Mouse (Mus musculus) embryonic facial prominence, embryonic 15.5 days (tissue): ENCODE data around the gene Fabp2. TPM values are rescaled to one million over a fixed set of nuclear protein-coding genes. Genes with fewer than 3 reads are reported as not detected.
A peak's percentile ranks its signal among the peaks of the same experiment; 100 is the strongest.

Source experiments
- ATAC-seq: fragments of 200-750 bp; cut with Nextera tagmentation; 2 replicates; pipeline ENCODE4 v1.8.0; 2017; ENCODE audit warnings: low read depth, moderate TSS enrichment; ENCODE audit not compliant: insufficient number of reproducible peaks, low FRiP score, low TSS enrichment
- H3K27ac ChIP-seq: fragments of 300-500 bp; sonication (generic); replicated peaks from 2 replicates; pipeline ENCODE4 v1.5.1; 2015; ENCODE audit warnings: mild to moderate bottlenecking, inconsistent platforms
- H3K27me3 ChIP-seq: fragments of 300-500 bp; sonication (generic); 2 replicates; pipeline ENCODE4 v1.6.1; 2015; ENCODE audit warnings: inconsistent platforms
- H3K36me3 ChIP-seq: fragments of 300-500 bp; sonication (generic); 2 replicates; pipeline ENCODE4 v1.6.1; 2015; ENCODE audit warnings: mild to moderate bottlenecking, inconsistent platforms
- H3K4me1 ChIP-seq: fragments of 300-500 bp; sonication (generic); 2 replicates; pipeline ENCODE4 v1.6.1; 2015; ENCODE audit warnings: inconsistent platforms
- H3K4me2 ChIP-seq: fragments of 300-500 bp; sonication (generic); replicated peaks from 2 replicates; pipeline ENCODE4 v1.6.1; 2015; ENCODE audit warnings: mild to moderate bottlenecking, inconsistent platforms
- H3K4me3 ChIP-seq: fragments of 300-500 bp; sonication (generic); replicated peaks from 2 replicates; pipeline ENCODE4 v1.5.1; 2015; ENCODE audit warnings: mild to moderate bottlenecking, inconsistent platforms
- H3K9ac ChIP-seq: fragments of 300-500 bp; sonication (generic); 2 replicates; pipeline ENCODE4 v1.6.1; 2015; ENCODE audit warnings: inconsistent platforms
- H3K9me3 ChIP-seq: fragments of 300-500 bp; sonication (generic); replicated peaks from 2 replicates; pipeline ENCODE4 v1.6.1; 2016; ENCODE audit warnings: inconsistent platforms
- WGBS: fragments of 180-500 bp; shearing (Covaris S2); methylation state at CpG from one replicate; pipeline ENCODE4 v1.1.7; 2015; 5-methylcytosine and 5-hydroxymethylcytosine counted together
- polyA plus RNA-seq: library from polyadenylated mRNA; unstranded; fragments of >200 nt; fragmentation: Nextera tagmentation; extraction: Ambion mirVana; gene quantifications from 2 replicates; pipeline ENCODE4 v1.2.1, GENCODE M21; 2015

Fabp2 gene
- polyA plus RNA-seq: 0.35 TPM in 1 of 2 replicates, not detected in the other

- H3K27ac ChIP-seq: no peak within 1 kb of the TSS
- no peak for ATAC-seq
- no peak within 1 kb of the TSS for H3K9ac ChIP-seq
- H3K9me3 ChIP-seq: no peaks in the 10 kb centered on the region
- no peaks in the 10 kb centered on the region for H3K4me1 ChIP-seq
- no peak within 1 kb of the TSS for H3K4me2 ChIP-seq
- no peak within 1 kb of the TSS for H3K4me3 ChIP-seq
- WGBS: 89% methylated on average over 3 of the region's 3 CpGs
- H3K36me3 ChIP-seq: no peaks in the 10 kb centered on the region
- no peaks in the 10 kb centered on the region for H3K27me3 ChIP-seq
These were observed at the start of gene Fabp2 for GRCm38 (mm10) chr3:122894772-122895171. TSS of gene Fabp2 (plus strand) at chr3:122895072.

GRCm38 (mm10) chr3:122848410-122849034 is 46.4 kb upstream of the Fabp2 start:
- Histone ChIP-seq H3K27me3 (no peaks in the 10 kb centered on the region), H3K36me3 (peaks cover 8% of the 10 kb centered on the region), H3K27ac (0 out of 2 replicates have a peak overlapping the region, but pooled peaks have one; percentile 22), H3K4me1 (no peaks in the 10 kb centered on the region), H3K4me2 (no peak overlapping the region), H3K4me3 (no peak overlapping the region), H3K9me3 (no peaks in the 10 kb centered on the region), H3K9ac (no peak overlapping the region)
- 38% methylated on average over 5 of the region's 5 CpGs for WGBS
- ATAC-seq: no peak

- H3K36me3 ChIP-seq: no peaks in the 10 kb centered on the region
- WGBS: 56% methylated on average over 11 of the region's 11 CpGs
- H3K4me3 ChIP-seq: no peak overlapping the region
- no peaks in the 10 kb centered on the region for H3K27me3 ChIP-seq
- H3K9ac ChIP-seq: no peak overlapping the region
- no peak overlapping the region for H3K27ac ChIP-seq
- no peak for ATAC-seq
- H3K4me2 ChIP-seq: no peak overlapping the region
- H3K4me1 ChIP-seq: 0 out of 2 replicates have a peak, but pooled peaks cover 1% of the 10 kb centered on the region
- H3K9me3 ChIP-seq: no peaks in the 10 kb centered on the region
These were observed 39.7 kb upstream of the Fabp2 start for GRCm38 (mm10) chr3:122855149-122855548.

- Histone ChIP-seq H3K4me1 (0 out of 2 replicates have a peak, but pooled peaks cover 3% of the 10 kb centered on the region), H3K27ac (no peak overlapping the region), H3K4me2 (no peak overlapping the region), H3K27me3 (no peaks in the 10 kb centered on the region), H3K4me3 (no peak overlapping the region), H3K9me3 (no peaks in the 10 kb centered on the region), H3K9ac (no peak overlapping the region), H3K36me3 (no peaks in the 10 kb centered on the region)
- 54% methylated on average over 2 of the region's 2 CpGs for WGBS
- ATAC-seq: no peak
These were observed 35.0 kb upstream of the Fabp2 start for GRCm38 (mm10) chr3:122859829-122860228.

- WGBS: 80% methylated on average over 12 of the region's 12 CpGs
- Histone ChIP-seq H3K4me1 (0 out of 2 replicates have a peak, but pooled peaks cover 3% of the 10 kb centered on the region), H3K27me3 (no peaks in the 10 kb centered on the region), H3K27ac (no peak overlapping the region), H3K36me3 (no peaks in the 10 kb centered on the region), H3K9me3 (no peaks in the 10 kb centered on the region), H3K4me2 (no peak overlapping the region), H3K9ac (no peak overlapping the region), H3K4me3 (no peak overlapping the region)
- ATAC-seq: no peak
These were observed 34.0 kb upstream of the Fabp2 start for GRCm38 (mm10) chr3:122860573-122861498.

GRCm38 (mm10) chr3:122865092-122865491 is 29.8 kb upstream of the Fabp2 start:
- Histone ChIP-seq H3K4me3 (no peak overlapping the region), H3K4me1 (0 out of 2 replicates have a peak, but pooled peaks cover 3% of the 10 kb centered on the region), H3K9ac (no peak overlapping the region), H3K27ac (no peak overlapping the region), H3K27me3 (no peaks in the 10 kb centered on the region), H3K36me3 (no peaks in the 10 kb centered on the region), H3K4me2 (no peak overlapping the region), H3K9me3 (no peaks in the 10 kb centered on the region)
- WGBS: 83% methylated on average over 4 of the region's 4 CpGs
- ATAC-seq: no peak

- Histone ChIP-seq H3K4me1 (no peaks in the 10 kb centered on the region), H3K27me3 (no peaks in the 10 kb centered on the region), H3K4me3 (no peak overlapping the region), H3K4me2 (no peak overlapping the region), H3K9me3 (no peaks in the 10 kb centered on the region), H3K36me3 (no peaks in the 10 kb centered on the region), H3K9ac (no peak overlapping the region), H3K27ac (no peak overlapping the region)
- WGBS: 96% methylated on average over 1 of the region's 1 CpGs
- ATAC-seq: no peak
These were observed 26.6 kb upstream of the Fabp2 start for GRCm38 (mm10) chr3:122868270-122868669.

GRCm38 (mm10) chr3:122871596-122871995 is 23.3 kb upstream of the Fabp2 start:
- 92% methylated on average over 1 of the region's 1 CpGs for WGBS

GRCm38 (mm10) chr3:122876870-122877269 is 18.0 kb upstream of the Fabp2 start:
- Histone ChIP-seq H3K27ac (no peak overlapping the region), H3K27me3 (no peaks in the 10 kb centered on the region), H3K4me3 (no peak overlapping the region), H3K4me1 (no peaks in the 10 kb centered on the region), H3K9me3 (no peaks in the 10 kb centered on the region), H3K4me2 (no peak overlapping the region), H3K36me3 (no peaks in the 10 kb centered on the region), H3K9ac (no peak overlapping the region)
- WGBS: 88% methylated on average over 2 of the region's 2 CpGs
- ATAC-seq: no peak

More at GRCm38 (mm10) chr3:122871596-122871995, 23.3 kb upstream of the Fabp2 start:
- Histone ChIP-seq H3K9ac (no peak overlapping the region), H3K36me3 (no peaks in the 10 kb centered on the region), H3K4me2 (no peak overlapping the region), H3K9me3 (no peaks in the 10 kb centered on the region), H3K27me3 (no peaks in the 10 kb centered on the region), H3K27ac (no peak overlapping the region), H3K4me3 (no peak overlapping the region), H3K4me1 (no peaks in the 10 kb centered on the region)
- no peak for ATAC-seq

- no peak overlapping the region for H3K4me3 ChIP-seq
- H3K36me3 ChIP-seq: no peaks in the 10 kb centered on the region
- WGBS: 95% methylated on average over 3 of the region's 3 CpGs
- H3K4me1 ChIP-seq: no peaks in the 10 kb centered on the region
- H3K27me3 ChIP-seq: no peaks in the 10 kb centered on the region
- no peak overlapping the region for H3K27ac ChIP-seq
- H3K4me2 ChIP-seq: no peak overlapping the region
- ATAC-seq: no peak
- H3K9me3 ChIP-seq: no peaks in the 10 kb centered on the region
- no peak overlapping the region for H3K9ac ChIP-seq
These were observed 17.3 kb upstream of the Fabp2 start for GRCm38 (mm10) chr3:122877543-122877942.

- Histone ChIP-seq H3K9ac (no peak overlapping the region), H3K36me3 (no peaks in the 10 kb centered on the region), H3K9me3 (no peaks in the 10 kb centered on the region), H3K27ac (no peak overlapping the region), H3K4me1 (no peaks in the 10 kb centered on the region), H3K4me3 (no peak overlapping the region), H3K4me2 (no peak overlapping the region), H3K27me3 (no peaks in the 10 kb centered on the region)
- no peak for ATAC-seq
- 81% methylated on average over 8 of the region's 8 CpGs for WGBS
These were observed 16.1 kb upstream of the Fabp2 start for GRCm38 (mm10) chr3:122878705-122879315.
